Mouse (Mus musculus): ENCODE measurements around the gene Cyfip2. TPM values are rescaled to one million over a fixed set of nuclear protein-coding genes. Genes with fewer than 3 reads are reported as not detected.

Cyfip2 gene
- polyA plus RNA-seq, 1 experiment from 2014 or later: 8.9 TPM

- H3K4me1 ChIP-seq (ENCODE audit: control insufficient read depth in 2 of 2, insufficient read depth in 2 of 2, low read length in 2 of 2): peaks cover 6 to 7% of the 10 kb centered on the region in 2 experiments; a peak in 3 of 4 replicates
- no peak for ATAC-seq (ENCODE audit: insufficient number of reproducible peaks, insufficient read depth, low FRiP score, low read depth)
- no peaks in the 10 kb centered on the region for H3K36me3 ChIP-seq (ENCODE audit: control insufficient read depth, insufficient read depth, low read length)
- WGBS: 68% methylated on average over 4 of the region's 4 CpGs
- no peak overlapping the region for H3K4me2 ChIP-seq (ENCODE audit: low read length)
- H3K9me3 ChIP-seq (ENCODE audit: control insufficient read depth, low read length): no peaks in the 10 kb centered on the region
- no peak overlapping the region for H3K4me3 ChIP-seq (ENCODE audit: control insufficient read depth in 1 of 2, insufficient read depth in 1 of 2, low read depth in 1 of 2, low read length in 2 of 2)
- H3K27me3 ChIP-seq (ENCODE audit: control insufficient read depth, insufficient read depth, low read length): no peaks in the 10 kb centered on the region
- H3K27ac ChIP-seq (replicated peaks in 1 of 2; ENCODE audit: control insufficient read depth in 1 of 2, insufficient read depth in 1 of 2, low read depth in 2 of 2, low read length in 2 of 2): no peak overlapping the region
- H3K9ac ChIP-seq (ENCODE audit: low read length): no peak overlapping the region
Observed at GRCm38 (mm10) chr11:46233966-46234365, 78.7 kb downstream of the Cyfip2 start.

- no peak for ATAC-seq (ENCODE audit: insufficient number of reproducible peaks, insufficient read depth, low FRiP score, low read depth)
- H3K27me3 ChIP-seq (ENCODE audit: control insufficient read depth, insufficient read depth, low read length): no peaks in the 10 kb centered on the region
- H3K9ac ChIP-seq (ENCODE audit: low read length): no peak overlapping the region
- H3K4me2 ChIP-seq (ENCODE audit: low read length): no peak overlapping the region
- H3K4me3 ChIP-seq (ENCODE audit: control insufficient read depth in 1 of 2, insufficient read depth in 1 of 2, low read depth in 1 of 2, low read length in 2 of 2): no peak overlapping the region
- WGBS: 82% methylated on average over 4 of the region's 4 CpGs
- no peak overlapping the region for H3K27ac ChIP-seq (replicated peaks in 1 of 2; ENCODE audit: control insufficient read depth in 1 of 2, insufficient read depth in 1 of 2, low read depth in 2 of 2, low read length in 2 of 2)
- no peaks in the 10 kb centered on the region for H3K36me3 ChIP-seq (ENCODE audit: control insufficient read depth, insufficient read depth, low read length)
- peaks cover 6 to 7% of the 10 kb centered on the region in 2 experiments; a peak in 3 of 4 replicates for H3K4me1 ChIP-seq (ENCODE audit: control insufficient read depth in 2 of 2, insufficient read depth in 2 of 2, low read length in 2 of 2)
- H3K9me3 ChIP-seq (ENCODE audit: control insufficient read depth, low read length): no peaks in the 10 kb centered on the region
Observed at GRCm38 (mm10) chr11:46232803-46233202, 79.9 kb downstream of the Cyfip2 start.

- no peak overlapping the region for H3K4me3 ChIP-seq (ENCODE audit: control insufficient read depth in 1 of 2, insufficient read depth in 1 of 2, low read depth in 1 of 2, low read length in 2 of 2)
- H3K27ac ChIP-seq (replicated peaks in 1 of 2; ENCODE audit: control insufficient read depth in 1 of 2, insufficient read depth in 1 of 2, low read depth in 2 of 2, low read length in 2 of 2): no peak overlapping the region
- no peak overlapping the region for H3K9ac ChIP-seq (ENCODE audit: low read length)
- H3K27me3 ChIP-seq (ENCODE audit: control insufficient read depth, insufficient read depth, low read length): no peaks in the 10 kb centered on the region
- H3K4me1 ChIP-seq (ENCODE audit: control insufficient read depth in 2 of 2, insufficient read depth in 2 of 2, low read length in 2 of 2): peaks cover 6 to 7% of the 10 kb centered on the region in 2 experiments; a peak in 3 of 4 replicates
- H3K36me3 ChIP-seq (ENCODE audit: control insufficient read depth, insufficient read depth, low read length): no peaks in the 10 kb centered on the region
- H3K4me2 ChIP-seq (ENCODE audit: low read length): no peak overlapping the region
- WGBS: 72% methylated on average over 6 of the region's 6 CpGs
- no peaks in the 10 kb centered on the region for H3K9me3 ChIP-seq (ENCODE audit: control insufficient read depth, low read length)
- ATAC-seq (ENCODE audit: insufficient number of reproducible peaks, insufficient read depth, low FRiP score, low read depth): no peak
Observed at GRCm38 (mm10) chr11:46230184-46230583, 82.5 kb downstream of the Cyfip2 start.

GRCm38 (mm10) chr11:46225345-46225744 lies 87.3 kb downstream of the Cyfip2 start:
- 0 out of 2 replicates have a peak, but pooled peaks cover 2% of the 10 kb centered on the region for H3K36me3 ChIP-seq (ENCODE audit: control insufficient read depth, insufficient read depth, low read length)
- WGBS: 86% methylated on average over 5 of the region's 5 CpGs
- H3K27me3 ChIP-seq (ENCODE audit: control insufficient read depth, insufficient read depth, low read length): no peaks in the 10 kb centered on the region
- H3K4me1 ChIP-seq (ENCODE audit: control insufficient read depth in 2 of 2, insufficient read depth in 2 of 2, low read length in 2 of 2): peaks cover 2% of the 10 kb centered on the region in 2 experiments; a peak in 1 of 4 replicates
- H3K27ac ChIP-seq (replicated peaks in 1 of 2; ENCODE audit: control insufficient read depth in 1 of 2, insufficient read depth in 1 of 2, low read depth in 2 of 2, low read length in 2 of 2): no peak overlapping the region
- H3K4me3 ChIP-seq (ENCODE audit: control insufficient read depth in 1 of 2, insufficient read depth in 1 of 2, low read depth in 1 of 2, low read length in 2 of 2): no peak overlapping the region
- H3K9me3 ChIP-seq (ENCODE audit: control insufficient read depth, low read length): no peaks in the 10 kb centered on the region
- H3K4me2 ChIP-seq (ENCODE audit: low read length): no peak overlapping the region
- H3K9ac ChIP-seq (ENCODE audit: low read length): no peak overlapping the region
- ATAC-seq (ENCODE audit: insufficient number of reproducible peaks, insufficient read depth, low FRiP score, low read depth): no peak

GRCm38 (mm10) chr11:46223575-46223974 lies 89.1 kb downstream of the Cyfip2 start:
- H3K36me3 ChIP-seq (ENCODE audit: control insufficient read depth, insufficient read depth, low read length): 0 out of 2 replicates have a peak, but pooled peaks cover 2% of the 10 kb centered on the region
- no peak overlapping the region for H3K27ac ChIP-seq (replicated peaks in 1 of 2; ENCODE audit: control insufficient read depth in 1 of 2, insufficient read depth in 1 of 2, low read depth in 2 of 2, low read length in 2 of 2)
- H3K9ac ChIP-seq (ENCODE audit: low read length): no peak overlapping the region
- peaks cover 4% of the 10 kb centered on the region in 2 experiments; a peak in 2 of 4 replicates for H3K4me1 ChIP-seq (ENCODE audit: control insufficient read depth in 2 of 2, insufficient read depth in 2 of 2, low read length in 2 of 2)
- no peaks in the 10 kb centered on the region for H3K27me3 ChIP-seq (ENCODE audit: control insufficient read depth, insufficient read depth, low read length)
- no peak overlapping the region for H3K4me2 ChIP-seq (ENCODE audit: low read length)
- ATAC-seq (ENCODE audit: insufficient number of reproducible peaks, insufficient read depth, low FRiP score, low read depth): no peak
- H3K4me3 ChIP-seq (ENCODE audit: control insufficient read depth in 1 of 2, insufficient read depth in 1 of 2, low read depth in 1 of 2, low read length in 2 of 2): no peak overlapping the region
- 68% methylated on average over 2 of the region's 2 CpGs for WGBS
- H3K9me3 ChIP-seq (ENCODE audit: control insufficient read depth, low read length): no peaks in the 10 kb centered on the region

- H3K27me3 ChIP-seq (ENCODE audit: control insufficient read depth, insufficient read depth, low read length): no peaks in the 10 kb centered on the region
- 51% methylated on average over 2 of the region's 2 CpGs for WGBS
- no peak overlapping the region for H3K4me2 ChIP-seq (ENCODE audit: low read length)
- H3K36me3 ChIP-seq (ENCODE audit: control insufficient read depth, insufficient read depth, low read length): 0 out of 2 replicates have a peak, but pooled peaks cover 2% of the 10 kb centered on the region
- H3K4me3 ChIP-seq (ENCODE audit: control insufficient read depth in 1 of 2, insufficient read depth in 1 of 2, low read depth in 1 of 2, low read length in 2 of 2): no peak overlapping the region
- ATAC-seq (ENCODE audit: insufficient number of reproducible peaks, insufficient read depth, low FRiP score, low read depth): no peak
- H3K4me1 ChIP-seq (ENCODE audit: control insufficient read depth in 2 of 2, insufficient read depth in 2 of 2, low read length in 2 of 2): peaks cover 4 to 8% of the 10 kb centered on the region in 2 experiments; a peak in 3 of 4 replicates
- H3K27ac ChIP-seq (replicated peaks in 1 of 2; ENCODE audit: control insufficient read depth in 1 of 2, insufficient read depth in 1 of 2, low read depth in 2 of 2, low read length in 2 of 2): no peak overlapping the region
- no peak overlapping the region for H3K9ac ChIP-seq (ENCODE audit: low read length)
- H3K9me3 ChIP-seq (ENCODE audit: control insufficient read depth, low read length): no peaks in the 10 kb centered on the region
Observed at GRCm38 (mm10) chr11:46220211-46220610, 92.4 kb downstream of the Cyfip2 start.

- no peak overlapping the region for H3K4me3 ChIP-seq (ENCODE audit: control insufficient read depth in 1 of 2, insufficient read depth in 1 of 2, low read depth in 1 of 2, low read length in 2 of 2)
- H3K9ac ChIP-seq (ENCODE audit: low read length): no peak overlapping the region
- 87% methylated on average over 9 of the region's 9 CpGs for WGBS
- H3K9me3 ChIP-seq (ENCODE audit: control insufficient read depth, low read length): no peaks in the 10 kb centered on the region
- H3K4me1 ChIP-seq (ENCODE audit: control insufficient read depth in 2 of 2, insufficient read depth in 2 of 2, low read length in 2 of 2): peaks cover 12 to 17% of the 10 kb centered on the region in 2 experiments
- no peak overlapping the region for H3K27ac ChIP-seq (replicated peaks in 1 of 2; ENCODE audit: control insufficient read depth in 1 of 2, insufficient read depth in 1 of 2, low read depth in 2 of 2, low read length in 2 of 2)
- no peak for ATAC-seq (ENCODE audit: insufficient number of reproducible peaks, insufficient read depth, low FRiP score, low read depth)
- H3K4me2 ChIP-seq (ENCODE audit: low read length): no peak overlapping the region
- 0 out of 2 replicates have a peak, but pooled peaks cover 2% of the 10 kb centered on the region for H3K36me3 ChIP-seq (ENCODE audit: control insufficient read depth, insufficient read depth, low read length)
- H3K27me3 ChIP-seq (ENCODE audit: control insufficient read depth, insufficient read depth, low read length): no peaks in the 10 kb centered on the region
Observed at GRCm38 (mm10) chr11:46219380-46219779, 93.3 kb downstream of the Cyfip2 start.

- no peak overlapping the region for H3K27ac ChIP-seq (replicated peaks in 1 of 2; ENCODE audit: control insufficient read depth in 1 of 2, insufficient read depth in 1 of 2, low read depth in 2 of 2, low read length in 2 of 2)
Observed at GRCm38 (mm10) chr11:46218584-46218983, 94.1 kb downstream of the Cyfip2 start.

More at GRCm38 (mm10) chr11:46218584-46218983, 94.1 kb downstream of the Cyfip2 start:
- 65% methylated on average over 5 of the region's 5 CpGs for WGBS
- no peaks in the 10 kb centered on the region for H3K27me3 ChIP-seq (ENCODE audit: control insufficient read depth, insufficient read depth, low read length)
- no peaks in the 10 kb centered on the region for H3K9me3 ChIP-seq (ENCODE audit: control insufficient read depth, low read length)
- no peak overlapping the region for H3K9ac ChIP-seq (ENCODE audit: low read length)
- no peak for ATAC-seq (ENCODE audit: insufficient number of reproducible peaks, insufficient read depth, low FRiP score, low read depth)
- no peak overlapping the region for H3K4me2 ChIP-seq (ENCODE audit: low read length)
- 0 out of 2 replicates have a peak, but pooled peaks cover 2% of the 10 kb centered on the region for H3K36me3 ChIP-seq (ENCODE audit: control insufficient read depth, insufficient read depth, low read length)
- peaks cover 18 to 25% of the 10 kb centered on the region in 2 experiments for H3K4me1 ChIP-seq (ENCODE audit: control insufficient read depth in 2 of 2, insufficient read depth in 2 of 2, low read length in 2 of 2)
- no peak overlapping the region for H3K4me3 ChIP-seq (ENCODE audit: control insufficient read depth in 1 of 2, insufficient read depth in 1 of 2, low read depth in 1 of 2, low read length in 2 of 2)

Measured in heart, embryonic 14.5 days (tissue).